Mouse (Mus musculus): ENCODE data around the gene Tmem167. TPM values are rescaled to one million over a fixed set of nuclear protein-coding genes. Genes with fewer than 3 reads are reported as not detected.

The Tmem167 gene
- 1.7 and 5.7 TPM in 2 replicates for polyA plus RNA-seq (2012; rRNA removed; ENCODE audit: low replicate concordance)

DNA sequence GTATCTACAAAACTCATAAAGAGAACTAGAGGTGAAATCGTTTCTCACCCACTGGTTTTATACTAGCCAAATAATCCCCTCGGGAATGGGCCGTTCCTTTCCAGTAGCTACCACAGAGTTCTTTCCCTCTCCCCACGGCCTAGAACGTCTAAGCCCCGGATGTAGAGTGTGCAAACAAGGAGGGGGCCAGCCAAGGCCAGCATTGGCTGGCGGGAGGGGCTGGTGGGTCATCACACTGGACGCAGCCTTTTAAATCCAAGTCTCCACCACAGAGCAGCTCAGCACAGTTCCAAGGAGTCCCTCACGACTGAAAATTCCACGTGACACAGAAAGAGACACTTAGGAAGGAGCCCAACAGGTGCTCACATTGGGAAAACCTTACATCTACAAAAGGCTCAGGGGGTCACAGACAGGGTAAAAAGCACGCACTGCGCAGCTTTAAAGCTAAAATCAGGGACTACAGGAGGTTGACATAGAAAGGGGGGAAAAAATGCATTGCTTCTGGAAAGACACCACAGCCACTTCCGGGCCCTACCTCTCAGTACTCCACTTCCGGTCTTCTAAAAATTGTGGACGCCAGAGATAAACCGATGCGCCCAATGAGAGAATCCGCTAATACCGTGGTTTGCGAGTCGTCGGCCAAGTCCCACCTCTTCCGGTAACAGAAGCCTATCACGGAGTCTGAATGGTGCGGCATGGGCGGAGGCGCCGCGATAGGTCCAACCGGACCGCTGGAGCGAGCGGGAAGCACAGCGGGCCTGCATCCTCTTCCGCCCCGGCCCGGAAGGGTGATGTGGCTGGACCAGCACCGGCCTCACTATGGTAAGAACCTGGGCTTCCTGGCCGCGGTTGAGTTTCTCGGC is at the start of gene Tmem167, which contains the start of gene Xrcc4:
TSS of gene Tmem167 (plus strand) at position 162 of the 863 bp plus-strand sequence.
TSS of gene Xrcc4 (minus strand) at position 647 of the 863 bp plus-strand sequence.

Other genes starting within 250 kb of the Tmem167 start
- gene Xrcc4, start 485 bp downstream of the Tmem167 start, polyA plus RNA-seq (2012; rRNA removed; ENCODE audit: low replicate concordance), result 0.19 and 1.4 TPM in 2 replicates